Mouse (Mus musculus): ENCODE measurements around the gene Rab11fip2.

DNA sequence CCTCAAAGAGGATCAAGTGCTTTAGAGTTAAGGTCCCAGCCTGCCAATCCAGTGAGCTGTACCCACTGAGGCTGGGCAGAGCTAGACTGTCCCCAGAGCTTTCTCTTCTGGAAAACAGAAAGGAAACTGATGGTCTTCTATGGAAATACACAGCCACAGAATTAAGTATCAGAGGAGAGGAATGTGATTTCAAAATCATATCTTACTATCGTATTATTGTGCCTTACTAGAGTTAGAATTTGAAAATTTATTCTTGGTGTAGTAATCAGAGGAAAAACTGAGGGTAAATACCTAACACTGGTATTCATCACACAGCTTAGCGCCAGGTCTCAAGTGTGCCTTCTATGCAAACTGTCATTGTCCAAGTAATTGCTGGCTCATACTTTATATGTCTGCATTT, 54.6 kb downstream of the Rab11fip2 start:
- TF ChIP-seq POLR2A (IDR thresholded peaks at IDR 0.05; ENCODE audit: borderline replicate concordance, low read depth, low read length): no peak
- no peak for TF ChIP-seq CTCF (IDR thresholded peaks at IDR 0.05; ENCODE audit: low read depth, low read length)
